In genomic region chr1:119884272-119884671, GRCm38 (mm10) we compare ENCODE assay signal across 22 mouse cellular contexts. TPM values are rescaled to one million over a fixed set of nuclear protein-coding genes. Genes with fewer than 3 reads are reported as not detected.
DNase-seq lines count a peak whose midpoint lies in the region; ATAC-seq and TF ChIP-seq lines count a peak whose summit lies in the region.
"Had no signal": no experiment of that assay in that cellular context is flagged by ENCODE, and none has a peak within 500 bp of the region (broad histone marks: within the 10 kb centered on the region; RNA-seq: fewer than 3 reads in every experiment).

No protein-coding gene starts in this region.

- TF ChIP-seq CTCF in brain, embryonic 14.5 days (IDR thresholded peaks at IDR 0.05; ENCODE audit: borderline replicate concordance, extremely low read depth, insufficient read depth, insufficient read length), result no peak

- no peaks in the 10 kb centered on the region for H3K36me3 ChIP-seq in kidney, embryonic 15.5 days
- H3K36me3 ChIP-seq: hindbrain, embryonic 15.5 days; limb, embryonic 15.5 days; liver, embryonic 15.5 days; midbrain, embryonic 12.5 days; neural tube, embryonic 13.5 days had no signal

- H3K4me3 ChIP-seq in kidney, embryonic 15.5 days (replicated peaks), result no peak overlapping the region
- H3K4me3 ChIP-seq: heart, adult 2 months; hindbrain, embryonic 15.5 days; limb, embryonic 15.5 days; liver, embryonic 15.5 days; midbrain, embryonic 12.5 days; neural tube, embryonic 13.5 days had no signal

- no peaks in the 10 kb centered on the region for H3K9me3 ChIP-seq in kidney, embryonic 15.5 days (replicated peaks)
- H3K9me3 ChIP-seq: hindbrain, embryonic 15.5 days; limb, embryonic 15.5 days; liver, embryonic 15.5 days; midbrain, embryonic 12.5 days; neural tube, embryonic 13.5 days had no signal

- WGBS in kidney, embryonic 15.5 days, result 88% methylated on average over 3 of the region's 3 CpGs

- no peak overlapping the region for H3K9ac ChIP-seq in kidney, embryonic 15.5 days
- H3K9ac ChIP-seq: hindbrain, embryonic 15.5 days; limb, embryonic 15.5 days; liver, embryonic 15.5 days; midbrain, embryonic 12.5 days; neural tube, embryonic 13.5 days had no signal

- H3K27ac ChIP-seq in kidney, embryonic 15.5 days, result no peak overlapping the region
- H3K27ac ChIP-seq: heart, adult 2 months; hindbrain, embryonic 15.5 days; limb, embryonic 15.5 days; liver, embryonic 15.5 days; midbrain, embryonic 12.5 days; neural tube, embryonic 13.5 days; stomach, postnatal 0 days had no signal

- H3K4me1 ChIP-seq in kidney, embryonic 15.5 days, result 0 out of 2 replicates have a peak, but pooled peaks cover 3% of the 10 kb centered on the region
- H3K4me1 ChIP-seq: hindbrain, embryonic 15.5 days; liver, embryonic 15.5 days; midbrain, embryonic 12.5 days; neural tube, embryonic 13.5 days had no signal

- no peak for TF ChIP-seq POLR2A in brain, embryonic 14.5 days (IDR thresholded peaks at IDR 0.05; ENCODE audit: borderline replicate concordance, extremely low read depth, insufficient read depth, insufficient read length, poor library complexity, severe bottlenecking)

- no peak overlapping the region for H3K4me2 ChIP-seq in kidney, embryonic 15.5 days
- H3K4me2 ChIP-seq: hindbrain, embryonic 15.5 days; limb, embryonic 15.5 days; liver, embryonic 15.5 days; midbrain, embryonic 12.5 days; neural tube, embryonic 13.5 days had no signal

- DNase-seq in cerebellum, postnatal 36 days, result peak; percentile 39 to 43
- no peak for DNase-seq in cerebellum, adult 9-11 months
- peak; percentile 50 to 77 for DNase-seq in layer of hippocampus, adult 18-20 months (ENCODE audit: low spot score in 2 of 2)
- DNase-seq in layer of hippocampus, postnatal 25 days (ENCODE audit: extremely low spot score in 1 of 2, low spot score in 1 of 2), result no peak
- DNase-seq in brain, embryonic 14.5 days (ENCODE audit: low read depth), result peak; percentile 87
- DNase-seq in layer of hippocampus, adult 9-10 months (ENCODE audit: low spot score), result peak; percentile 41
- no peak for DNase-seq in heart, adult 11 months
- DNase-seq: adrenal gland, postnatal 36 days; cerebellum, adult 8-10 months; gastrocnemius, postnatal 10 days; heart, adult 2 months; heart, postnatal 36 days; lung, postnatal 10 days; thymus, postnatal 25 days had no signal

- ATAC-seq in kidney, embryonic 15.5 days (replicated peaks; ENCODE audit: low FRiP score), result no peak
- ATAC-seq: intestine, embryonic 16.5 days had no signal

- no peaks in the 10 kb centered on the region for H3K27me3 ChIP-seq in kidney, embryonic 15.5 days
- H3K27me3 ChIP-seq: hindbrain, embryonic 15.5 days; limb, embryonic 15.5 days; liver, embryonic 15.5 days; midbrain, embryonic 12.5 days; neural tube, embryonic 13.5 days had no signal

RNA-seq across cellular contexts. Expression of gene Tmem177, which starts 28.7 kb away (rescaled TPM):
- total RNA-seq in layer of hippocampus, adult 18-20 months (2021), result 1 to 10 TPM; 7.9 to 8.0 TPM
- total RNA-seq in layer of hippocampus, postnatal 25 days (2021), result 1 to 10 TPM; 6.2 to 6.6 TPM
- 8.4 and 9.5 TPM in 2 replicates for polyA plus RNA-seq in brain, embryonic 14.5 days (2012; rRNA removed)
- 7.6 and 8.1 TPM in 2 replicates for polyA plus RNA-seq in kidney, embryonic 15.5 days (2015; fragmentation: Nextera tagmentation; extraction: Ambion mirVana)

RNA-seq across cellular contexts. Expression of gene Ptpn4, which starts 46.9 kb away (rescaled TPM):
- 10 to 100 TPM; 56.9 to 61.0 TPM for total RNA-seq in layer of hippocampus, adult 18-20 months (2021)
- total RNA-seq in layer of hippocampus, postnatal 25 days (2021), result 10 to 100 TPM; 60.7 to 63.4 TPM
- 13.2 and 13.3 TPM in 2 replicates for polyA plus RNA-seq in brain, embryonic 14.5 days (2012; rRNA removed)
- 6.7 and 7.9 TPM in 2 replicates for polyA plus RNA-seq in kidney, embryonic 15.5 days (2015; fragmentation: Nextera tagmentation; extraction: Ambion mirVana)

Comparison
In these comparisons a context has a peak if more than half of its experiments do, and no peak if none do; other contexts are left out.
1. DNase-seq: peak in cerebellum, postnatal 36 days (2 of 2), layer of hippocampus, adult 18-20 months (2 of 2), brain, embryonic 14.5 days (single experiment) and layer of hippocampus, adult 9-10 months (single experiment); none in cerebellum, adult 9-11 months (single experiment), layer of hippocampus, postnatal 25 days (0 of 2) and heart, adult 11 months (single experiment).